Mouse (Mus musculus) neural tube, embryonic 14.5 days (tissue): ENCODE measurements around the gene Lrrc17. TPM values are rescaled to one million over a fixed set of nuclear protein-coding genes. Genes with fewer than 3 reads are reported as not detected.
"Not testable (repeated sequence)": the region's sequence is repeated elsewhere in the genome, so short reads cannot be mapped to it uniquely, and the experiment has no call there.

Experiments used
- ATAC-seq: fragments of 200-750 bp; cut with Nextera tagmentation; 2 replicates; pipeline ENCODE4 v1.8.0; 2017; ENCODE audit warnings: low read depth, mild to moderate bottlenecking, moderate TSS enrichment, moderate library complexity
- H3K27ac ChIP-seq: fragments of 300-500 bp; sonication (generic); 2 replicates; pipeline ENCODE4 v1.5.1; 2014; ENCODE audit warnings: low read depth, mild to moderate bottlenecking, control low read depth, low read length, moderate library complexity, mixed read lengths
- H3K27me3 ChIP-seq: fragments of 300-500 bp; sonication (generic); 2 replicates; pipeline ENCODE4 v1.6.1; 2014; ENCODE audit warnings: low read length; ENCODE audit not compliant: control insufficient read depth, insufficient read depth
- H3K36me3 ChIP-seq: fragments of 300-500 bp; sonication (generic); 2 replicates; pipeline ENCODE4 v1.6.1; 2014; ENCODE audit warnings: low read length, mixed read lengths; ENCODE audit not compliant: control insufficient read depth, insufficient read depth
- H3K4me1 ChIP-seq: fragments of 300-500 bp; sonication (generic); 2 replicates; pipeline ENCODE4 v1.6.1; 2014; ENCODE audit warnings: low read length; ENCODE audit not compliant: control insufficient read depth, insufficient read depth
- H3K4me2 ChIP-seq: fragments of 300-500 bp; sonication (generic); 2 replicates; pipeline ENCODE4 v1.6.1; 2014; ENCODE audit warnings: mild to moderate bottlenecking, low read depth, low read length, control low read depth
- H3K4me3 ChIP-seq: fragments of 300-500 bp; sonication (generic); 2 replicates; pipeline ENCODE4 v1.5.1; 2014; ENCODE audit warnings: low read depth, low read length, control low read depth, mixed read lengths
- H3K9ac ChIP-seq: fragments of 300-500 bp; sonication (generic); replicated peaks from 2 replicates; pipeline ENCODE4 v1.6.1; 2014; ENCODE audit warnings: low read depth, mild to moderate bottlenecking, control low read depth, low read length, mixed read lengths
- H3K9me3 ChIP-seq: fragments of 300-500 bp; sonication (generic); 2 replicates; pipeline ENCODE4 v1.6.1; 2016; ENCODE audit warnings: low read length; ENCODE audit not compliant: control insufficient read depth
- whole genome bisulfite sequencing: fragments of 180-500 bp; shearing (Covaris S2); extraction: QIAGEN DNeasy Blood & Tissue Kit; methylation state at CpG from one replicate; pipeline ENCODE4 v1.1.7; 2014; 5-methylcytosine and 5-hydroxymethylcytosine counted together
- polyA plus RNA-seq: library from polyadenylated mRNA; unstranded; fragments of >200 nt; fragmentation: Nextera tagmentation; extraction: Ambion mirVana; gene quantifications from 2 replicates; pipeline ENCODE4 v1.2.1, GENCODE M21; 2014

Gene Lrrc17
- polyA plus RNA-seq, 1 experiment from 2014 or later, result 0.95 TPM

DNA sequence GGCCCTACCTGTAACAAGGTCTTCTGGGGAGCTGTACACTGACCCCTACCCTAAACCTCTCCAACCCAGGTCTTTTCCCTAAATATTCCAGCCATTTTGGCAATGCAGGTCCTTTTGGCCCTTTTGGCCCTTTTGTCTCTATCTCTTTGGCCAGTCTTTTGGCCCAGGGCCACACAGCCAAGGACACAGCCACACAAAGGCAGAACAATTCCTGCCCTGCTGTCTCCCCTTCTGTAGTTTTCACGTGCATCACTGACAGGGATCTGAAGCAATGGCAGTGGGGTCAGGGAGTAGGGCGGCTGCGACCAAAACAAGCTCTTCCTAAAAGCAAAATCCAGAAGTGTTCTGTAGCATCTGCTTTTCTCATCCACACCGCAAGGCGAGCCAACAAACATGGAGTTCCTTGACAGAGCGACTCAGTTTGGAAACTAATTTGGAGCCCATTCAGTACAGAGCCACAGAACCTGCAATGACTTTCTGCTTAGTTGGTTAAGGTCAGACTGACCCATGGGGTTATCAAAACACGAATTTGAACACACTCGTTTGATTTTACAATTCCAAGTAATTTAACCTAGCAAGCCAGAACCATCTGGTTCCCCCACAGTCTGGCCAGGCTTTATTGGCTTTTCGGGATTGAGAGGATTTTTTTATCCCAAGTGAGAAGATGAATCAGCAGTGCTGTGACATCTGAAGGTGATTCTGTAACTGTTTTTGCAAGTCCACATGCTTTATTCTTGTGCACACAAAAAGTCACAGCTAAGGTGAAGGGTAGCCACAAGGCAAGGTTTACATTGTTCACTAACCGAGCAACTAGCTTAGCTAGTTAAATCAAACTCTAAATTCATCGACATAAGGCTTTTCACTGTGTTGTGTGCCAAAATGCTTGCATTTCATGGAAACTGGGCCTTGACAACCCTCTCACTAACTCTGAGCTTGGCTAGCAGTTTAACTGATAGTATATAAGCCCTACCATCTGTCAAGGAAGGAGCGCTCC, 65.2 kb downstream of the Lrrc17 start:
- no peak overlapping the region for H3K9ac ChIP-seq
- H3K4me2 ChIP-seq, result no peak overlapping the region
- no peaks in the 10 kb centered on the region for H3K9me3 ChIP-seq
- no peaks in the 10 kb centered on the region for H3K4me1 ChIP-seq
- H3K27me3 ChIP-seq, result no peaks in the 10 kb centered on the region
- ATAC-seq, result no peak
- no peaks in the 10 kb centered on the region for H3K36me3 ChIP-seq
- H3K4me3 ChIP-seq, result no peak overlapping the region
- H3K27ac ChIP-seq, result 0 out of 2 replicates have a peak overlapping the region, but pooled peaks have one; percentile 16
- 72% methylated on average over 12 of the region's 12 CpGs for WGBS

DNA sequence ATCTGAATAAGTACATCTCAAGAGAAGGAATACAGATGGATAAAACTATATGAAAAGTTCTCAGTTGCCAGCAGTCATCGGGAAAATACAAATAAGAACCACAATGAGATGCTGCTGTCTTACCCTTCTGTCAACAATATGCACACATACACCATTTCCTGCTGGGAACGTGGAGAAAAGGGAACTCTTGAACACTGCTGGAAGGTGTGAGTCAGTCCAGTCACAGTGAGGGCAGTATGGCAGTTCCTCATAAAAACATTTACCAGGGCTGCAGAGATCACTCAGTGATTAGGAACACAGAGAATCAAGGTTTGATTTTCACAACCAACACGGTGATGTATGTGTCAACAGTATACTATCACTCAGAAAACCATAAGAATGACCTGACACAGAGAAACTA, 67.6 kb downstream of the Lrrc17 start:
- H3K9me3 ChIP-seq, result no peaks in the 10 kb centered on the region
- no peaks in the 10 kb centered on the region for H3K36me3 ChIP-seq
- ATAC-seq, result no peak
- H3K4me3 ChIP-seq, result no peak overlapping the region
- WGBS, result 83% methylated on average over 3 of the region's 3 CpGs
- H3K27ac ChIP-seq, result no peak overlapping the region
- no peak overlapping the region for H3K4me2 ChIP-seq
- no peaks in the 10 kb centered on the region for H3K27me3 ChIP-seq
- H3K4me1 ChIP-seq, result no peaks in the 10 kb centered on the region
- H3K9ac ChIP-seq, result no peak overlapping the region

DNA sequence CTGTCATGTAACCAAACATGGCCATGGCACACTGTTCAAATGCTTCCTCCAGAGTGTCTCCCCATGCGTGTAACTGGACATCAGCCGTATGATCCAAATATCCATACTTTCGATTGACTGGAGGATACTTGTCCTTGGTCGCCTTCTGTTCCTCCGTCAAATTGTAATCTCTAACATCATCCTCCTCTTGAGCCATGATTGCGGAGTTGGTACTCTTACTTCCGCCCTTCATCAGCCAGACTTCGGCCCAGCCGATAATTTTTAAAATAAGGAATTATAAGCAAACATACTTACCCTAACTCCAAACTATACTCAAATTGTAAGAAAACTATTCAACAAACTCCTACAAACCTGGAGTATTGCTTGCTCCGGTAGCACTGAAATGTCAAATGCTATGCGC, 70.9 kb downstream of the Lrrc17 start:
- not testable (repeated sequence) for ATAC-seq, H3K4me3 ChIP-seq, H3K9me3 ChIP-seq, H3K4me1 ChIP-seq, H3K27me3 ChIP-seq, H3K36me3 ChIP-seq, H3K27ac ChIP-seq, H3K9ac ChIP-seq, H3K4me2 ChIP-seq
- 98% methylated on average over 11 of the region's 11 CpGs for WGBS

DNA sequence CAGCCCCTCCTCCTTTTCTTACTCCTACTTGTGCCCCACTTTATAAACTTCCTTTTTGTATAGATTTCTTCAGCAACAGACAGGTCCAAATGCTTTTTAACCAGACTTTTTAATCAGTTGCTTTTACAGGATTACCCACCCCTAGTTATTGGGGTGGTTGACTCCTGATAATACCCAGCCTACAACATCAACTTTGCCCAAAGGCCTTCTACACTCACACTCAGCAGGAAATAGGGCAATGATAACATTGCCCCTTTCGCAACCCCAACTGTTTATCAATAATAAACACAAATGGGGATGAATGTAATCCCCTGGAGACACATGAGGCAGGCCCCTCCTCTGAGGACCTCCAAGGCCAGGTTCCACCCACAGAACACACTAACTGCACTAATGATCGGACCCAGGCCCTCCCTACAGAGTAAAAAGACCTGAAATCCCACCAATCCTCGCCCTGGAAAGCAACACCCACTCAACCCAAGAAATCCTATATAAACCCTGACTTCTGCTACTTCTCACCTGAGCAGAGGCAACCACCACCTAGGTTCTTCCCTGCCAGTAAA, 73.2 kb downstream of the Lrrc17 start:
- Histone ChIP-seq H3K4me2 (no peak overlapping the region), H3K36me3 (no peaks in the 10 kb centered on the region), H3K27me3 (no peaks in the 10 kb centered on the region), H3K9ac (no peak overlapping the region), H3K27ac (no peak overlapping the region), H3K4me3 (no peak overlapping the region), H3K4me1 (no peaks in the 10 kb centered on the region), H3K9me3 (no peaks in the 10 kb centered on the region)
- ATAC-seq, result no peak
- WGBS, result 87% methylated on average over 3 of the region's 3 CpGs

Other genes starting within 250 kb of the Lrrc17 start
- 5.1 and 7.3 TPM in 2 replicates for gene Fgl2, start 170.9 kb upstream of the Lrrc17 start, polyA plus RNA-seq
- gene Ccdc146, start 118.9 kb upstream of the Lrrc17 start, polyA plus RNA-seq, result 0.27 and 0.99 TPM in 2 replicates
- 8.3 and 9.4 TPM in 2 replicates for gene Fam185a, start 118.6 kb upstream of the Lrrc17 start, polyA plus RNA-seq
- 0.21 and 0.35 TPM in 2 replicates for gene Fbxl13, start 102.1 kb downstream of the Lrrc17 start, polyA plus RNA-seq
- 51.1 and 57.2 TPM in 2 replicates for gene Armc10, start 102.3 kb downstream of the Lrrc17 start, polyA plus RNA-seq
- 3.1 and 3.2 TPM in 2 replicates for gene Napepld, start 157.8 kb downstream of the Lrrc17 start, polyA plus RNA-seq
- 76.5 and 82.1 TPM in 2 replicates for gene Pmpcb, start 193.6 kb downstream of the Lrrc17 start, polyA plus RNA-seq
- 73.1 and 79.5 TPM in 2 replicates for gene Dnajc2, start 241.7 kb downstream of the Lrrc17 start, polyA plus RNA-seq
- gene Psmc2, start 241.7 kb downstream of the Lrrc17 start, polyA plus RNA-seq, result 173 and 185 TPM in 2 replicates